Mouse (Mus musculus): ENCODE results near the gene Pak7.

The Pak7 gene

DNA sequence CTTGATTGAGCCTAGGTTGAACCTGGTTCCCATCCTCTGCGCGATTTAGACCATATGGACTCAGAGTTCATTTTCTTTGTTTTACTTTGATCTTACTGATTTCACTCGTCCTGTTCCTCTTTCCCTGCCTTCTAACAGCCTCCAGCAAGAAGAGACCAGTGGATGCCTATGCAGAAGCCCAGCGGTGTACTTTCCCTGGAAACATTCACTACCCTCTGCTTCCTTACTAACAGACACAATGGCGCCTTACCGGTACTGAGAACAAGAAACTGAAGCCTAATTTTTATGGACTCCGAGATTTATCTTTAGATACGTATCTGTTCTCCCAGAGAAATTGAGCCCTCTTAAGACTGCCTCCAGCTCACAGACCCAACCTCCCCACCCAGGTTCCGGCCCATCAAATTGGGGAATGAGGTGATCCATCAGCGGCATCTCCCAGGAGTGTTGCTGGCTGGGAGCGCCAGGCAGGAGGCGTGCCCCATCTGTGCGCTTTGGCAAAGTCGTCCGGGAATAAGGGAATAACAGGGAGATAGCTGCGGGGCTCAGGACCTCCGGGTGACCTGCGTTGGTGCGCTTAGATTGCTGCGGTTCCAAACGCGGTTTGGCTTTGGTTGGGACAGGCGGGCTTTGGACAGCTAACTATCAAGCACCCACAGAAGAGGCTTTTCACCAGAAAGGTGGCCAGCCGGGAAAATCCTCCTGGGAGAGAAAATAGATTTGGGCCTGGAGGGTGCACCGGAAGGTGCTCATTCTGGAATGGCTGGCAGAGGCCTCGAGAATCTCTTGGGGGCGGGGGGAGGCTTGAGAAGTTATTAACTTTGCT lies 336.8 kb downstream of the Pak7 start:
- in situ Hi-C loops (cut with MboI, MseI): loop anchor here (10.0 kb wide), 1 partner anchor 516 kb away; no protein-coding TSS in a partner anchor

GRCm38 (mm10) chr2:136048464-136048863 lies 339.3 kb downstream of the Pak7 start:
- in situ Hi-C loops (cut with MboI, MseI): no loop called here

Data from T-helper 2 cell (primary cell).